Mouse (Mus musculus): Measurements from ENCODE around the gene Pars2. TPM values are rescaled to one million over a fixed set of nuclear protein-coding genes. Genes with fewer than 3 reads are reported as not detected.

The Pars2 gene
- polyA plus RNA-seq, 1 experiment, result 5.8 TPM

GRCm38 (mm10) chr4:106618898-106619297 lies 32.0 kb upstream of the Pars2 start:
- TF ChIP-seq CTCF (IDR thresholded peaks at IDR 0.05; ENCODE audit: borderline replicate concordance, insufficient read depth, low read length) (no peak), POLR2A (IDR thresholded peaks at IDR 0.05; ENCODE audit: low read depth, low read length) (no peak)
- H3K4me3 ChIP-seq (ENCODE audit: insufficient read depth, low read length), result no peak overlapping the region
- no peaks in the 10 kb centered on the region for H3K4me1 ChIP-seq (ENCODE audit: control insufficient read depth, insufficient read depth, low read length)
- no peak overlapping the region for H3K27ac ChIP-seq (ENCODE audit: insufficient read depth, low read length)

GRCm38 (mm10) chr4:106621428-106621827 lies 29.4 kb upstream of the Pars2 start:
- Histone ChIP-seq H3K4me1 (ENCODE audit: control insufficient read depth, insufficient read depth, low read length) (no peaks in the 10 kb centered on the region), H3K4me3 (ENCODE audit: insufficient read depth, low read length) (no peak overlapping the region), H3K27ac (ENCODE audit: insufficient read depth, low read length) (no peak overlapping the region)
- TF ChIP-seq CTCF (IDR thresholded peaks at IDR 0.05; ENCODE audit: borderline replicate concordance, insufficient read depth, low read length), result no peak

GRCm38 (mm10) chr4:106622030-106622493 lies 28.8 kb upstream of the Pars2 start, which contains the start of gene Ttc22:
TSS of gene Ttc22 (plus strand) at chr4:106622432.
- Histone ChIP-seq H3K27ac (ENCODE audit: insufficient read depth, low read length) (no peak within 1 kb of the TSS), H3K4me1 (ENCODE audit: control insufficient read depth, insufficient read depth, low read length) (no peaks in the 10 kb centered on the region), H3K4me3 (ENCODE audit: insufficient read depth, low read length) (no peak within 1 kb of the TSS)
- TF ChIP-seq POLR2A (IDR thresholded peaks at IDR 0.05; ENCODE audit: low read depth, low read length) (no peak), CTCF (IDR thresholded peaks at IDR 0.05; ENCODE audit: borderline replicate concordance, insufficient read depth, low read length) (no peak)

- no peaks in the 10 kb centered on the region for H3K4me1 ChIP-seq (ENCODE audit: control insufficient read depth, insufficient read depth, low read length)
- TF ChIP-seq CTCF (IDR thresholded peaks at IDR 0.05; ENCODE audit: borderline replicate concordance, insufficient read depth, low read length), result no peak
- TF ChIP-seq POLR2A (IDR thresholded peaks at IDR 0.05; ENCODE audit: low read depth, low read length), result no peak
- H3K4me3 ChIP-seq (ENCODE audit: insufficient read depth, low read length), result no peak overlapping the region
- no peak overlapping the region for H3K27ac ChIP-seq (ENCODE audit: insufficient read depth, low read length)
Observed at GRCm38 (mm10) chr4:106622712-106623111, 28.2 kb upstream of the Pars2 start.

- TF ChIP-seq CTCF (IDR thresholded peaks at IDR 0.05; ENCODE audit: borderline replicate concordance, insufficient read depth, low read length) (no peak), POLR2A (IDR thresholded peaks at IDR 0.05; ENCODE audit: low read depth, low read length) (no peak)
- Histone ChIP-seq H3K4me1 (ENCODE audit: control insufficient read depth, insufficient read depth, low read length) (no peaks in the 10 kb centered on the region), H3K4me3 (ENCODE audit: insufficient read depth, low read length) (no peak overlapping the region), H3K27ac (ENCODE audit: insufficient read depth, low read length) (no peak overlapping the region)
Observed at GRCm38 (mm10) chr4:106624271-106624670, 26.6 kb upstream of the Pars2 start.

GRCm38 (mm10) chr4:106627809-106628208 lies 23.1 kb upstream of the Pars2 start:
- TF ChIP-seq POLR2A (IDR thresholded peaks at IDR 0.05; ENCODE audit: low read depth, low read length) (no peak), CTCF (IDR thresholded peaks at IDR 0.05; ENCODE audit: borderline replicate concordance, insufficient read depth, low read length) (no peak)
- Histone ChIP-seq H3K4me1 (ENCODE audit: control insufficient read depth, insufficient read depth, low read length) (no peaks in the 10 kb centered on the region), H3K4me3 (ENCODE audit: insufficient read depth, low read length) (no peak overlapping the region), H3K27ac (ENCODE audit: insufficient read depth, low read length) (no peak overlapping the region)

- TF ChIP-seq POLR2A (IDR thresholded peaks at IDR 0.05; ENCODE audit: low read depth, low read length) (no peak), CTCF (IDR thresholded peaks at IDR 0.05; ENCODE audit: borderline replicate concordance, insufficient read depth, low read length) (no peak)
- Histone ChIP-seq H3K27ac (ENCODE audit: insufficient read depth, low read length) (no peak overlapping the region), H3K4me3 (ENCODE audit: insufficient read depth, low read length) (no peak overlapping the region), H3K4me1 (ENCODE audit: control insufficient read depth, insufficient read depth, low read length) (no peaks in the 10 kb centered on the region)
Observed at GRCm38 (mm10) chr4:106628650-106629360, 22.1 kb upstream of the Pars2 start.

- no peak overlapping the region for H3K27ac ChIP-seq (ENCODE audit: insufficient read depth, low read length)
- H3K4me3 ChIP-seq (ENCODE audit: insufficient read depth, low read length), result no peak overlapping the region
- no peaks in the 10 kb centered on the region for H3K4me1 ChIP-seq (ENCODE audit: control insufficient read depth, insufficient read depth, low read length)
- TF ChIP-seq CTCF (IDR thresholded peaks at IDR 0.05; ENCODE audit: borderline replicate concordance, insufficient read depth, low read length), result no peak
- TF ChIP-seq POLR2A (IDR thresholded peaks at IDR 0.05; ENCODE audit: low read depth, low read length), result no peak
Observed at GRCm38 (mm10) chr4:106629374-106629773, 21.5 kb upstream of the Pars2 start.

- TF ChIP-seq CTCF (IDR thresholded peaks at IDR 0.05; ENCODE audit: borderline replicate concordance, insufficient read depth, low read length) (no peak), POLR2A (IDR thresholded peaks at IDR 0.05; ENCODE audit: low read depth, low read length) (no peak)
- Histone ChIP-seq H3K4me3 (ENCODE audit: insufficient read depth, low read length) (no peak overlapping the region), H3K27ac (ENCODE audit: insufficient read depth, low read length) (no peak overlapping the region), H3K4me1 (ENCODE audit: control insufficient read depth, insufficient read depth, low read length) (no peaks in the 10 kb centered on the region)
Observed at GRCm38 (mm10) chr4:106630333-106631220, 20.3 kb upstream of the Pars2 start.

GRCm38 (mm10) chr4:106632313-106632712 lies 18.6 kb upstream of the Pars2 start:
- TF ChIP-seq POLR2A (IDR thresholded peaks at IDR 0.05; ENCODE audit: low read depth, low read length) (no peak), CTCF (IDR thresholded peaks at IDR 0.05; ENCODE audit: borderline replicate concordance, insufficient read depth, low read length) (no peak)
- Histone ChIP-seq H3K4me1 (ENCODE audit: control insufficient read depth, insufficient read depth, low read length) (no peaks in the 10 kb centered on the region), H3K4me3 (ENCODE audit: insufficient read depth, low read length) (no peak overlapping the region), H3K27ac (ENCODE audit: insufficient read depth, low read length) (no peak overlapping the region)
